Mouse (Mus musculus): ENCODE data around the gene Mlip.

DNA sequence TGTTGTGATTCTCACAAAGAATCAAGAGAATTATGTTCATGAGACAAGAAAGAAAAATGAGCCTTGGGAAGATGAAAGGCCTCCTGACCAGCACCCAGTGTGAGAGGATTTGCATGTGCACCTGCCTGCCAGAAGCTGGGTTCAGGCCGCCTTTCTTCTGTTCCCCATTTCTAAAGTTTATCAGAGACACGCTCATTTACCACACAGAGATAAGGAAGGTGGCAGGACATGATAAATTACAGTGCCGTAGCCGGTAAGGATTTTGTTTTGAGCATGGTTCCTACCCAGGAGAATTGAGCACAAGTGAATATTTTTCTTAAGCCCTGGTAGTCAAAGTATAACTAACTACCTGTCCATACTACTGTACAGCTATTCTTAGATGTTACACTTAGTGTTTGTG, 93.7 kb downstream of the Mlip start:
- no peak for TF ChIP-seq POLR2A (IDR thresholded peaks at IDR 0.05; ENCODE audit: insufficient read depth, low read depth, low read length)
- no peak for TF ChIP-seq CTCF (IDR thresholded peaks at IDR 0.05; ENCODE audit: insufficient read depth, low read depth, low read length)

Measured in olfactory bulb, adult 2 months (tissue).